Mouse (Mus musculus) neural tube, embryonic 13.5 days (tissue): Measurements from ENCODE around the gene Kmt2c. TPM values are rescaled to one million over a fixed set of nuclear protein-coding genes. Genes with fewer than 3 reads are reported as not detected.
"Not testable (repeated sequence)": the region's sequence is repeated elsewhere in the genome, so short reads cannot be mapped to it uniquely, and the experiment has no call there.

ENCODE experiments used
- ATAC-seq: fragments of 200-750 bp; cut with Nextera tagmentation; 2 replicates; pipeline ENCODE4 v1.8.0; 2017; ENCODE audit warnings: low read depth, mild to moderate bottlenecking, moderate TSS enrichment, moderate library complexity
- H3K27ac ChIP-seq: fragments of 300-500 bp; sonication (generic); replicated peaks from 2 replicates; pipeline ENCODE4 v1.5.1; 2015; ENCODE audit warnings: moderate library complexity, mild to moderate bottlenecking, inconsistent platforms
- H3K27me3 ChIP-seq: fragments of 300-500 bp; sonication (generic); 2 replicates; pipeline ENCODE4 v1.6.1; 2015; ENCODE audit warnings: mild to moderate bottlenecking, inconsistent platforms
- H3K36me3 ChIP-seq: fragments of 300-500 bp; sonication (generic); 2 replicates; pipeline ENCODE4 v1.6.1; 2015; ENCODE audit warnings: mild to moderate bottlenecking, inconsistent platforms
- H3K4me1 ChIP-seq: fragments of 300-500 bp; sonication (generic); replicated peaks from 2 replicates; pipeline ENCODE4 v1.6.1; 2015; ENCODE audit warnings: inconsistent platforms
- H3K4me2 ChIP-seq: fragments of 300-500 bp; sonication (generic); 2 replicates; pipeline ENCODE4 v1.6.1; 2015; ENCODE audit warnings: inconsistent platforms, mild to moderate bottlenecking, moderate library complexity
- H3K4me3 ChIP-seq: fragments of 300-500 bp; sonication (generic); 2 replicates; pipeline ENCODE4 v1.5.1; 2015; ENCODE audit warnings: mild to moderate bottlenecking, inconsistent platforms
- H3K9ac ChIP-seq: fragments of 300-500 bp; sonication (generic); 2 replicates; pipeline ENCODE4 v1.6.1; 2015; ENCODE audit warnings: moderate library complexity, mild to moderate bottlenecking, inconsistent platforms
- H3K9me3 ChIP-seq: fragments of 300-500 bp; sonication (generic); 2 replicates; pipeline ENCODE4 v1.6.1; 2016; ENCODE audit warnings: inconsistent platforms
- WGBS: fragments of 180-500 bp; shearing (Covaris S2); methylation state at CpG from one replicate; pipeline ENCODE4 v1.1.7; 2015; 5-methylcytosine and 5-hydroxymethylcytosine counted together
- polyA plus RNA-seq: library from polyadenylated mRNA; unstranded; fragments of >200 nt; fragmentation: Nextera tagmentation; extraction: Ambion mirVana; gene quantifications from 2 replicates; pipeline ENCODE4 v1.2.1, GENCODE M21; 2015

Kmt2c gene
- polyA plus RNA-seq, 1 experiment from 2014 or later, result 16.8 TPM

DNA sequence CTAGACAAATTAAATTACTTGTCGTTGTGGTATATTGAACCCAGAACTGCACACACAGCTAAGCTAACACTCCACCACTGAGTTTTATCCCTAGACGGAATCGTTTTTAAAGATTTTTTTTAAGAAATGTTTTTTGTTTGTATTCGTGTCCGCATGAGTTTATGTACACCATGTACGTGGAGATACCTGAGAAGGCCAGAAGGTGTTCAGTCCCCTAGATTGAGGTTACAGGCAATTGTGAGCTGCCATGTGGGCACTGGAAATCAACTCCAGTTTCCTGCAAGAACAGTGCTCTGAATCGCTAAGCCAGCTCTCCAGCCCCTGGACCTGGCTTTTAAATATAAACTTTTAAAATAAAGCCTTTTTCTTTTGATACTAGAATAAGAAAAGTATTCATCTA lies 2.1 kb upstream of the Kmt2c start:
- H3K4me3 ChIP-seq, result peak overlapping the region; percentile 98

DNA sequence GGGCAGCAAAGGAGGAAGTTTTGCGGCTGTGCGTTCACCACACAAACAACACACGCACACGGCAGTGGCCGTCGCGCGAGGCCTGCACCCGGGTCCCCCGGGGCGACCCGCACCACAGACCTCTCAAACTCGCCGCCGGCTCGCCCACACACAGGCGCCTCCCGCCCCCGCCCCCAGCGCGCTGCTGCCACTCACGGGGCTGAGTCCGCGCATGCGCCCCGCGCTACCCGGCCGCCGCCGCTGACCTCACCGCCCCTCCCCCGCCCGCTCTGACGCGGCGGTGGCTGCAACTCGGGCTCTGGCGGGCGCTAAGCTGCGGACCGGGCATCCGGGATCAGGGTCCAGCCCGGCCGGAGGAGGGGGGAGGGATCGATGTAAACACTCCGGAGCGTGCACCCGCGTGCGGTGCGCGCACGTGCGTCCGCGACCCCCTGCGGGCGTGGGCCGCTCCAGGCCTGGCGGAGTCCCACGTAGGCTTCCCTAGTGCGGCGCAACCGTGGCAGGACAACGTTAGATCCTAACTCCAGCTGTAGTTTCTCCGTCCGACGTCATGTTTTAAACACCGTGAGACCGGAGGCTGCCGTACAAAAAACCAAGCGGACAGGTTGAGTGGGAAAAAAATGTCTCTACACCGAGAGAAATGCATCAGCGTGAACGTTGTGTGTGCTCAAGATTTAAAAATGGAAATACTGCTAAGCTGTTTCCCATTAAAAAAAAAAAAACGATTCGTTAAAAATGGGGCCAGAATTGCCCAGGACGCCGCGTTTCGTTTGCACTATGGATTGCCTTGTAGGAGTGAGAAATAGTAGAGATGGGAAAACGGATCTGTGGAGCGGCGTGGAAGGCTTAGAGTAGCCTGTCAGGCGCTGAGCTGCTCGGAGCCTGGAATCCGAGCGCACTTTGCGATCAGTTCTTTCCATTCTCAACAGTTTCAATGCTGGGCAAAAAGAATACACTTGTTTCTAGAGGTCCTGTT lies 1.1 kb upstream of the Kmt2c start:
- Histone ChIP-seq H3K4me1 (peaks cover 26% of the 10 kb centered on the region), H3K27ac (peak overlapping the region; percentile 100)
- WGBS, result under 1% methylated on average over 79 of the region's 90 CpGs

More for the DNA sequence above, 2.1 kb upstream of the Kmt2c start:
- peaks cover 22% of the 10 kb centered on the region for H3K4me1 ChIP-seq
- H3K4me2 ChIP-seq, result peak overlapping the region; percentile 65
- peak overlapping the region; percentile 89; the same call in 1 of the 2 replicates for H3K9ac ChIP-seq
- H3K36me3 ChIP-seq, result no peaks in the 10 kb centered on the region
- 0 out of 2 replicates have a peak, but pooled peaks cover 4% of the 10 kb centered on the region for H3K27me3 ChIP-seq
- no peak for ATAC-seq
- no peak overlapping the region for H3K27ac ChIP-seq
- WGBS, result 65% methylated on average over 7 of the region's 7 CpGs
- no peaks in the 10 kb centered on the region for H3K9me3 ChIP-seq

DNA sequence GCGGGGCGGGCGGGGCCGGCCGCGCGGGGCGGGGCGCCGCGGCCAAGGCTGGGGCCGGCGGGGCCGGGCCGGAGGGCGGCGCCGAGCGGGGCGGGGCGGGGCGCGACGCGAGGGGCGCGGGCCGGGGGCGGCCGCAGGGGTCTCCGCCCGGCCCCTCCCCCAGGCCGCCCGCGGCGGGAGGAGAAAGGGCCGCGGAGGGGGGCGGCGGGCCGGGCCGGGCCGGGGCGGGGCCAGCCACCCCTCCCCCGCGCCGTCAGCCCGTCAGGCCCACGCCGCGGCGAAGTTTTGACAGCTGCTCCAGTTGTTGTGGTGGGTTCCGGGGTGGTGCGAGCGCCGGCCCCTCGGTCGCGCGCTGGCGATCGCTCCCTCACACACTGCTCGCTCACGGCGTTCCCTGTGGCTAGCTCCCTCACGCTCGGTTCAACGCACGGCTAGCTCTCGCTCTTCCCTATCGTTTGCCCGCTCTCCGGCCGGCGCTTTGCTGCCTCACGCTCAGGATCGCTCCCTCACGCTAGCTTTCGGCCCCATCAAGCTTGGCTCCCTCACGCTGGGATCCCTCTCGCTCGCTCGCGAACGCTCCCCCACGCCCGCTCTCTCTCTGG lies 339 bp upstream of the Kmt2c start:
- no peaks in the 10 kb centered on the region for H3K9me3 ChIP-seq
- peak overlapping the region; percentile 96 for H3K9ac ChIP-seq
- peak overlapping the region; percentile 65 for H3K4me2 ChIP-seq
- no peaks in the 10 kb centered on the region for H3K36me3 ChIP-seq
- peak overlapping the region; percentile 98 for H3K4me3 ChIP-seq
- peak overlapping the region; percentile 100 for H3K27ac ChIP-seq
- WGBS, result under 1% methylated on average over 41 of the region's 87 CpGs
- H3K4me1 ChIP-seq, result peaks cover 28% of the 10 kb centered on the region
- 0 out of 2 replicates have a peak, but pooled peaks cover 4% of the 10 kb centered on the region for H3K27me3 ChIP-seq
- peak; percentile 87 for ATAC-seq

More for the DNA sequence above, 1.1 kb upstream of the Kmt2c start:
- Histone ChIP-seq H3K4me3 (peak overlapping the region; percentile 98), H3K27me3 (0 out of 2 replicates have a peak, but pooled peaks cover 4% of the 10 kb centered on the region), H3K9ac (peak overlapping the region; percentile 89), H3K9me3 (no peaks in the 10 kb centered on the region), H3K36me3 (no peaks in the 10 kb centered on the region), H3K4me2 (peak overlapping the region; percentile 65)
- peak; percentile 87 for ATAC-seq

DNA sequence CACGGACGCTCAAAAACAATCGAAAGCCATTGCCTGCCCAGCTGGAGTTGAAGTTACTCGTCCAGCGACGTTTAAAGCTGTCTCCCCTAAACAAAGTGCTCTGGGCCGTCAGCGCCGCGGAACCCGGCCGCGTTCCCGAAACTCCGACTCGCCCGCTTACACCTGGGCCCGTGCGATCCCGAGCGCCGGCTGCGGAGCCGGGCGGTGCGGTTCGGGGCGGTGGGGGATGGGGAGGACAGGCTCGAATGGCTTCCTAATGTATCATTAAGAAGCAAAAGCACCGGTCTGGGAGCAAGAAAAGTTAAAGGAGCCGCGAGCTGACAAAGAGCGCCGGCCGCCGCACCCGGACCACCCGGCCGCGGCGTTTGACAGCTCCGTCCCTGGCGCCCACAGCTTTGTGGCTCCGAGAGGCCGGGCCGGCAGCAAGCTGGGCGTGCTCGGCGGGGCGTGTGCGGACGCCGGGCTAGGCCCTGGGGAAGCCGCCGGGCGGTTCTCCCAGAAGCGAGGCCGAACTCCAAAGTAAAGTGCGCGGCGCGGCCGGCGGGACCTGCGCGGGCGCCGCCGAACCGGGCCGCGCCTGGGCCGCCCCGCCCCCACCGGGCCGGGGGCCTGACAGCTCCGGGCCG lies 750 bp downstream of the Kmt2c start:
- peak overlapping the region; percentile 100 for H3K27ac ChIP-seq
- peak overlapping the region; percentile 96 for H3K9ac ChIP-seq
- no peaks in the 10 kb centered on the region; the same call in 1 of the 2 replicates for H3K36me3 ChIP-seq
- H3K9me3 ChIP-seq, result no peaks in the 10 kb centered on the region
- 0 out of 2 replicates have a peak, but pooled peaks cover 4% of the 10 kb centered on the region for H3K27me3 ChIP-seq
- ATAC-seq, result peak; percentile 9
- peak overlapping the region; percentile 76 for H3K4me2 ChIP-seq
- peaks cover 28% of the 10 kb centered on the region for H3K4me1 ChIP-seq
- under 1% methylated on average over 74 of the region's 78 CpGs for WGBS
- H3K4me3 ChIP-seq, result peak overlapping the region; percentile 98

DNA sequence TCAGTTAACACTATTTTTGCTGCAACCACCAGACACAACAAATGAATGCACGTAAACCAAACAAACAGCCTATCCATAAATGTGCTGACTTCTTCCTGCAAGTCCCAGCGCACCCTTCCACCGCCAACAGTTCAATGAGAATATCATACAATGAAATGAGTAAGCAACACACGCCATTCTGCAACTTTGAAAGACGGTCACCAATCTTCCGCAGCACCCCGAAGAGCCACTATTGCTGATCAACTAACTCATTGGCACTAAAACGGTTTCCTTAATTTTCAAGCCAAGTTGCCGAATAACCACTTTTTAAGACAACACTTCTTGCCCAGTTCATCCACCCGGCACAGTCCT lies 1.2 kb downstream of the Kmt2c start:
- Histone ChIP-seq H3K9me3 (no peaks in the 10 kb centered on the region), H3K36me3 (no peaks in the 10 kb centered on the region; the same call in 1 of the 2 replicates), H3K4me2 (peak overlapping the region; percentile 76), H3K27me3 (0 out of 2 replicates have a peak, but pooled peaks cover 4% of the 10 kb centered on the region), H3K9ac (peak overlapping the region; percentile 96), H3K4me1 (peaks cover 28% of the 10 kb centered on the region), H3K4me3 (peak overlapping the region; percentile 98), H3K27ac (peak overlapping the region; percentile 100)
- no peak for ATAC-seq
- WGBS, result 2% methylated on average over 10 of the region's 10 CpGs

DNA sequence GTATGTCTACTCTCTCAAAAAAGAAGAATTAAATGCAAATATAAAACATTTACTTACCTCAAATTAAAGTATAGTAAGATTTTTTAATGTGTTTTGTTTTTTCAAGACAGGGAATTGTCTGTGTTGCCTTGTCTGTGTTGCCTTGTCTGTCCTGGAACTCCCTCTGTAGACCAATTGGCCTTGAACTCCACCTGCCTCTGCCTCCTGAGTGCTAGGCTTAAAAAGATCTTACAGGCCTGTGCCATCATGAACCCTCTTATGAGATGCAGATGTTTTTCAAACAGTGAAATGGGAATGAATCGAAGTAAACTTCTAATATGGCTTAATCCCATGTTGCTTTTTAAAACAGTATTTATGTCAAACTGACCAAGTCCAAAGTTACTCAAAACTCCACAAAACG lies 1.9 kb downstream of the Kmt2c start:
- WGBS, result 63% methylated on average over 2 of the region's 2 CpGs
- Histone ChIP-seq H3K36me3 (no peaks in the 10 kb centered on the region; the same call in 1 of the 2 replicates), H3K9ac (peak overlapping the region; percentile 96), H3K27me3 (0 out of 2 replicates have a peak, but pooled peaks cover 4% of the 10 kb centered on the region), H3K9me3 (no peaks in the 10 kb centered on the region), H3K4me3 (peak overlapping the region; percentile 98), H3K4me2 (peak overlapping the region; percentile 76), H3K27ac (no peak overlapping the region), H3K4me1 (peaks cover 28% of the 10 kb centered on the region)
- no peak for ATAC-seq

DNA sequence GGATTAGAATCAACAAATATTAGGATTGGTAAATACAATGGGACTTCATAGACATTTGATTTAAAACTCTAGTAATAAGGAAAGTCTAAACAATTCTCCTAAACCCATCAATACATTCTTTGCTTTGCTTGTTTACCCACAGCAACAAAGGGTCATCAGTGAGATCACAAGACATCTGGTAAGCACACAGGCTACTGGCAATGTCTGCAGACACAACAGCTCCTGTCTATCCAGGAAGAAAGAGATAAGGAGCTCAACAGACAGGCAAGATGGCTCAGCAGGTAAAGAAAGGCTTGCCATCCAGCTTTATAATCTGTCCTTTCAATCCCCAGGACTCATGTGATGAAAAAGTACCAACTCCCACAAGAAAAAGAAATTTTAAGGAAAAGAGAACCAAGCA lies 19.7 kb downstream of the Kmt2c start:
- Histone ChIP-seq H3K36me3 (no peaks in the 10 kb centered on the region), H3K4me3 (no peak overlapping the region), H3K27ac (no peak overlapping the region), H3K4me2 (no peak overlapping the region), H3K4me1 (0 out of 2 replicates have a peak, but pooled peaks cover 3% of the 10 kb centered on the region), H3K9me3 (no peaks in the 10 kb centered on the region), H3K27me3 (no peaks in the 10 kb centered on the region), H3K9ac (no peak overlapping the region)
- no peak for ATAC-seq

DNA sequence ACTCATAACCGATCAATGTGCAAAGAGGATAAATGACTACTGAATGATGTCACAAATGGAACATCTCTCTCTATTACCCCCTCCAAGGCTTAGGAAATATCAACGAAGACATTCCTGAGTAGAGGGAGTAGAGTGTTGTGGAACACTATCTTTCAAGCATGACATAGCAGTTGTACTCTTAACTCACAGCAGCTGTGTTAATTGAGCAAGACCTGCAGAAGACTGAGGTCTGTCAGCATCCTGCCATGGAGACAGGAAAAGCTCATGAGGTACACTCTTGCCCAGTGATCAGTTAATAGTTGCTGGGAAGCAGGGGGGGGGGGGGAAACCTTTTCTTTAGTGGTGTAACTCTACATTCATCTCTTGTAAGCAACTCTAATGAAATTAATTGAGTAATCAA lies 22.8 kb downstream of the Kmt2c start:
- H3K4me1 ChIP-seq, result peaks cover 18% of the 10 kb centered on the region
- no peaks in the 10 kb centered on the region for H3K36me3 ChIP-seq
- no peak overlapping the region for H3K9ac ChIP-seq
- no peak for ATAC-seq
- 82% methylated on average over 2 of the region's 2 CpGs for WGBS
- H3K9me3 ChIP-seq, result no peaks in the 10 kb centered on the region
- H3K27me3 ChIP-seq, result no peaks in the 10 kb centered on the region
- no peak overlapping the region for H3K4me3 ChIP-seq
- no peak overlapping the region for H3K4me2 ChIP-seq
- H3K27ac ChIP-seq, result no peak overlapping the region

DNA sequence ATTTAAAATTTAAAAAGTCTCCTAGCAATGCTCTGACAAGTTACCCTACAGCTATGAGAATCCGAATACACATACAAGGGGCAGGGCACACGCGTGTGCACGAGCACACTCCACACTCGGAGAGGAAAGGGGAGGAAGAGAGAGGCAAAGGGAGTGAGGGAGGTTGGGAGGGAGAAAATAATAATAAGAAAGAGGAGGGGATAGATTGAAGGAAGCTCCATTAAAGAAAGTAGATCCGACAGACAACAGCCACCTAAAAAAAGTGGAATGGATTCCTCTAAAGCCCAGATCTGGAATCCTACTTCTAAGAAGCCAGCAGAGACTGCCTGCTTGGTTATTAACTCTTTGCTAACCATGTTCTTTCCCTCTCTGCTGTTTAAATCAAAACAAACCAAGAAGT lies 26.5 kb downstream of the Kmt2c start:
- Histone ChIP-seq H3K4me2 (peak overlapping the region; percentile 56), H3K4me1 (peaks cover 18% of the 10 kb centered on the region), H3K9ac (peak overlapping the region; percentile 62), H3K27ac (peak overlapping the region; percentile 68), H3K9me3 (no peaks in the 10 kb centered on the region), H3K4me3 (peak overlapping the region; percentile 36), H3K27me3 (no peaks in the 10 kb centered on the region), H3K36me3 (no peaks in the 10 kb centered on the region)
- ATAC-seq, result peak; percentile 62; the same call in 1 of the 2 replicates
- 5% methylated on average over 6 of the region's 6 CpGs for WGBS

DNA sequence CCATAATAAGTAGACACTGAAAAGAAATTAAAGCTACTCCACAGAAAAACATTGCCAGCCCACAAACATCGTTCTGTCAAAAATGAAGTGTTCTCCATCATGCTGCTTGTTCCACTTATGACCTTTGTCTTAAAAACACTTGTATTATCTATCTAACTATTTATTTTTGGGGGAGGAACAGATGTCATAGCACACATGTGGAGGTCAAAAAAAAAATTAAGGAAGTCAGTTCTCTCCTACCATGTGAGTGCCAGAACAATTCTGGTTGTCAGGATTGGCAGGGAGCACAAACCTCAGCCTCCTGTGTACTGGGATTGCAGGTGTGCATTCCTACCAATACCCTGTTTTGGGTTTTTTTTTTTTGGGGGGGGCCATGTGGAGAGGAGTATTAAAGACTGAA lies 36.6 kb downstream of the Kmt2c start:
- H3K9me3 ChIP-seq, result no peaks in the 10 kb centered on the region
- H3K4me2 ChIP-seq, result no peak overlapping the region
- 83% methylated on average over 1 of the region's 1 CpGs for WGBS
- H3K27ac ChIP-seq, result no peak overlapping the region
- no peak for ATAC-seq
- H3K9ac ChIP-seq, result no peak overlapping the region
- H3K27me3 ChIP-seq, result no peaks in the 10 kb centered on the region
- H3K4me3 ChIP-seq, result no peak overlapping the region
- 0 out of 2 replicates have a peak, but pooled peaks cover 4% of the 10 kb centered on the region for H3K36me3 ChIP-seq
- H3K4me1 ChIP-seq, result no peaks in the 10 kb centered on the region

DNA sequence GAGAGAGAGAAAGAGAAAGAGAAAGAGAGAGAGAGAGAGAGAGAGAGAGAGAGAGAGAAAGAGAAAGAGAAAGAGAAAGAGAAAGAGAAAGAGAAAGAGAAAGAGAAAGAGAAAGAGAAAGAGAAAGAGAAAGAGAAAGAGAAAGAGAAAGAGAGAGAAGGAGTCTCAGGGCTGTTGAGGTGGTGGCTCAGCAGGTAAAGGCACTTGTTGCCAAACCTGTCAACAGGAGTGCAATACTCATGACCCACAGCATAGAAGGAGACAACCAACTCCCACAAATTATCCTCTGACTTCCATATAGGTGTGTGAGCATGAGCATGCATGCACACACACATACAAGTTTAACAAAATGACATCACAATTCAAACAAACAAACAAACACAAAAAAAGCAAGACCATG lies 43.2 kb downstream of the Kmt2c start:
- H3K27ac ChIP-seq, H3K9ac ChIP-seq, H3K4me3 ChIP-seq, H3K4me1 ChIP-seq, H3K36me3 ChIP-seq, H3K27me3 ChIP-seq, ATAC-seq, H3K9me3 ChIP-seq, H3K4me2 ChIP-seq: not testable (repeated sequence)

DNA sequence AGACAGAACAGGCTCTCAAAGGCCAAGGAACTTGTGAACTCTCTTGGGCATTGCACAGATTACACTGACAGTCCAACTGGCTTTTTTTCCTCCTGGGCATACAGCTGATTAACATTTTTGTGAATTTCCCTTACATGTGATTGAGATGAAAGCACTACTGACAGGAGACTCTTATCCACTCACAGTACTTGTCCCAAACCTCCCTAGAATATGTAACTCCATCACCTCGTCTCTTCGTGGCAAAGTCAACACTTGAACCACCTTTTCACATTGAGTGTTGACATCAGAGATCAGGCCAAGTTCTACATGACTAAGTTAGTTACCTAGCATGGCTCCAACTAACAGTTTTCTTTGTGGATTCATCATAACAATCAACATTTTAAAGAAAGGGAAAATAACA lies 45.9 kb downstream of the Kmt2c start:
- Histone ChIP-seq H3K27me3 (no peaks in the 10 kb centered on the region), H3K36me3 (no peaks in the 10 kb centered on the region), H3K27ac (no peak overlapping the region), H3K4me1 (peaks cover 7% of the 10 kb centered on the region; the same call in 1 of the 2 replicates), H3K9ac (no peak overlapping the region), H3K9me3 (no peaks in the 10 kb centered on the region), H3K4me3 (no peak overlapping the region), H3K4me2 (no peak overlapping the region)
- 90% methylated on average over 2 of the region's 2 CpGs for WGBS
- no peak for ATAC-seq
